19 mouse cellular contexts compared by ENCODE assay signal in genomic region chr8:81756663-81757062, GRCm38 (mm10).
DNase-seq lines count a peak whose midpoint lies in the region; ATAC-seq and TF ChIP-seq lines count a peak whose summit lies in the region.
"Had no signal": no experiment of that assay in that cellular context is flagged by ENCODE, and none has a peak within 500 bp of the region (broad histone marks: within the 10 kb centered on the region; RNA-seq: fewer than 3 reads in every experiment).

No protein-coding gene starts in this region.

- TF ChIP-seq EP300 in liver, postnatal 0 days (IDR thresholded peaks at IDR 0.05; ENCODE audit: low read depth): no peak

- no peak overlapping the region for H3K9ac ChIP-seq in embryonic facial prominence, embryonic 14.5 days (ENCODE audit: low read depth, low read length)
- H3K9ac ChIP-seq in liver, postnatal 0 days (replicated peaks): no peak overlapping the region
- H3K9ac ChIP-seq: forebrain, postnatal 0 days had no signal

- peaks cover 4% of the 10 kb centered on the region; the same call in 1 of the 2 replicates for H3K4me1 ChIP-seq in embryonic facial prominence, embryonic 14.5 days (ENCODE audit: control insufficient read depth, insufficient read depth, low read length)
- H3K4me1 ChIP-seq in embryonic facial prominence, embryonic 10.5 days: no peaks in the 10 kb centered on the region
- no peaks in the 10 kb centered on the region for H3K4me1 ChIP-seq in liver, postnatal 0 days (ENCODE audit: insufficient read depth)
- H3K4me1 ChIP-seq in forebrain, embryonic 10.5 days: peaks cover 3% of the 10 kb centered on the region; the same call in 1 of the 2 replicates
- H3K4me1 ChIP-seq: hindbrain, embryonic 10.5 days had no signal

- DNase-seq in embryonic facial prominence, embryonic 14.5 days (ENCODE audit: low spot score): peak; percentile 56
- DNase-seq in embryonic facial prominence, embryonic 10.5 days (ENCODE audit: low spot score): no peak
- peak; percentile 31 for DNase-seq in 3134 (ENCODE audit: extremely low read depth, insufficient read length, low spot score)
- peak; percentile 49 for DNase-seq in NIH3T3 (ENCODE audit: low read depth)
- no peak for DNase-seq in liver, postnatal 0 days
- DNase-seq in right cerebral cortex, postnatal 25 days: no peak
- no peak for DNase-seq in forebrain, embryonic 10.5 days (ENCODE audit: extremely low spot score, low spot score)
- no peak for DNase-seq in cerebellum, postnatal 10 days
- DNase-seq: adrenal gland, postnatal 10 days; forebrain, postnatal 0 days; gastrocnemius, postnatal 10 days; lung, adult 18-20 months; thymus, postnatal 14 days had no signal

- no peak overlapping the region for H3K27ac ChIP-seq in embryonic facial prominence, embryonic 14.5 days (replicated peaks; ENCODE audit: low read depth, low read length)
- no peak overlapping the region for H3K27ac ChIP-seq in embryonic facial prominence, embryonic 10.5 days (replicated peaks)
- no peak overlapping the region for H3K27ac ChIP-seq in liver, postnatal 0 days (ENCODE audit: low read depth)
- H3K27ac ChIP-seq in forebrain, embryonic 10.5 days: no peak overlapping the region
- H3K27ac ChIP-seq: hindbrain, embryonic 10.5 days; limb, embryonic 10.5 days had no signal

- WGBS in embryonic facial prominence, embryonic 14.5 days: 65% methylated on average over 3 of the region's 3 CpGs
- 83% methylated on average over 3 of the region's 3 CpGs for WGBS in embryonic facial prominence, embryonic 10.5 days
- WGBS in liver, postnatal 0 days (ENCODE audit: insufficient replicate concordance): 40% methylated on average over 3 of the region's 3 CpGs
- 86% methylated on average over 3 of the region's 3 CpGs for WGBS in forebrain, embryonic 10.5 days

- H3K9me3 ChIP-seq in embryonic facial prominence, embryonic 14.5 days (ENCODE audit: control insufficient read depth, low read length): no peaks in the 10 kb centered on the region
- H3K9me3 ChIP-seq in embryonic facial prominence, embryonic 10.5 days: no peaks in the 10 kb centered on the region
- H3K9me3 ChIP-seq in liver, postnatal 0 days (ENCODE audit: low read length): no peaks in the 10 kb centered on the region
- no peaks in the 10 kb centered on the region for H3K9me3 ChIP-seq in forebrain, embryonic 10.5 days
- H3K9me3 ChIP-seq: hindbrain, embryonic 10.5 days; limb, embryonic 10.5 days had no signal

- no peak for TF ChIP-seq CTCF in liver, postnatal 0 days (IDR thresholded peaks at IDR 0.05; ENCODE audit: low read depth)

- no peak overlapping the region for H3K4me2 ChIP-seq in embryonic facial prominence, embryonic 14.5 days (ENCODE audit: low read depth, low read length)
- no peak overlapping the region for H3K4me2 ChIP-seq in liver, postnatal 0 days (ENCODE audit: low read depth, low read length)
- H3K4me2 ChIP-seq: heart, embryonic 11.5 days had no signal

- no peaks in the 10 kb centered on the region for H3K27me3 ChIP-seq in embryonic facial prominence, embryonic 14.5 days (replicated peaks; ENCODE audit: control insufficient read depth, insufficient read depth, low read length)
- H3K27me3 ChIP-seq in embryonic facial prominence, embryonic 10.5 days (replicated peaks; ENCODE audit: low read depth, poor library complexity, severe bottlenecking): no peaks in the 10 kb centered on the region
- H3K27me3 ChIP-seq in liver, postnatal 0 days (ENCODE audit: insufficient read depth, low read length): no peaks in the 10 kb centered on the region
- no peaks in the 10 kb centered on the region for H3K27me3 ChIP-seq in forebrain, embryonic 10.5 days (ENCODE audit: poor library complexity, severe bottlenecking)

- ATAC-seq in embryonic facial prominence, embryonic 14.5 days (ENCODE audit: low read depth): no peak
- ATAC-seq in liver, postnatal 0 days: 0 out of 2 replicates have a peak, but pooled peaks have one; percentile 23
- ATAC-seq: intestine, embryonic 16.5 days; Patski had no signal

- no peak overlapping the region for H3K4me3 ChIP-seq in embryonic facial prominence, embryonic 14.5 days (ENCODE audit: low read depth, low read length)
- no peak overlapping the region for H3K4me3 ChIP-seq in embryonic facial prominence, embryonic 10.5 days
- H3K4me3 ChIP-seq in liver, postnatal 0 days (ENCODE audit: low read depth, low read length): no peak overlapping the region
- no peak overlapping the region for H3K4me3 ChIP-seq in forebrain, embryonic 10.5 days
- H3K4me3 ChIP-seq: hindbrain, embryonic 10.5 days; limb, embryonic 10.5 days; myocyte had no signal

- no peaks in the 10 kb centered on the region for H3K36me3 ChIP-seq in embryonic facial prominence, embryonic 14.5 days (ENCODE audit: control insufficient read depth, insufficient read depth, low read length)
- H3K36me3 ChIP-seq in embryonic facial prominence, embryonic 10.5 days (replicated peaks): no peaks in the 10 kb centered on the region
- no peaks in the 10 kb centered on the region for H3K36me3 ChIP-seq in liver, postnatal 0 days (replicated peaks; ENCODE audit: insufficient read depth, low read length)
- H3K36me3 ChIP-seq in forebrain, embryonic 10.5 days (replicated peaks): no peaks in the 10 kb centered on the region
- H3K36me3 ChIP-seq: hindbrain, embryonic 10.5 days; limb, embryonic 10.5 days had no signal

Comparison
In these comparisons a context has a peak if more than half of its experiments do, and no peak if none do; other contexts are left out.
1. DNase-seq: peak in embryonic facial prominence, embryonic 14.5 days (single experiment), 3134 (single experiment) and NIH3T3 (single experiment); none in embryonic facial prominence, embryonic 10.5 days (single experiment), liver, postnatal 0 days (single experiment), right cerebral cortex, postnatal 25 days (single experiment), forebrain, embryonic 10.5 days (single experiment) and cerebellum, postnatal 10 days (0 of 2).